ENCODE assay signal across 13 mouse cellular contexts in genomic region chr15:27991892-27992593, GRCm38 (mm10). TPM values are rescaled to one million over a fixed set of nuclear protein-coding genes. Genes with fewer than 3 reads are reported as not detected.
DNase-seq lines count a peak whose midpoint lies in the region; ATAC-seq and TF ChIP-seq lines count a peak whose summit lies in the region.
"Had no signal": no experiment of that assay in that cellular context is flagged by ENCODE, and none has a peak within 500 bp of the region (broad histone marks: within the 10 kb centered on the region; RNA-seq: fewer than 3 reads in every experiment).

No protein-coding gene starts in this region.

- H3K9ac ChIP-seq in heart, embryonic 13.5 days, result no peak overlapping the region
- H3K9ac ChIP-seq in kidney, postnatal 0 days (ENCODE audit: low read depth, low read length), result no peak overlapping the region
- H3K9ac ChIP-seq in forebrain, embryonic 15.5 days (replicated peaks), result no peak overlapping the region
- H3K9ac ChIP-seq: liver, embryonic 14.5 days had no signal

- TF ChIP-seq POLR2A in bone marrow macrophage, adult 2 months (IDR thresholded peaks at IDR 0.05; ENCODE audit: borderline replicate concordance, low read depth, low read length), result no peak

- no peak for TF ChIP-seq CTCF in kidney, postnatal 0 days (IDR thresholded peaks at IDR 0.05; ENCODE audit: low read depth)
- no peak for TF ChIP-seq CTCF in bone marrow macrophage, adult 2 months (IDR thresholded peaks at IDR 0.05; ENCODE audit: low read depth, low read length)

- H3K27me3 ChIP-seq in heart, embryonic 13.5 days (replicated peaks), result no peaks in the 10 kb centered on the region
- H3K27me3 ChIP-seq in kidney, postnatal 0 days (ENCODE audit: insufficient read depth, low read length), result no peaks in the 10 kb centered on the region
- H3K27me3 ChIP-seq in forebrain, embryonic 15.5 days, result no peaks in the 10 kb centered on the region

- DNase-seq in heart, postnatal 25 days (ENCODE audit: low spot score), result no peak
- peak; percentile 70 for DNase-seq in kidney, postnatal 0 days (ENCODE audit: low spot score)
- no peak for DNase-seq in kidney, adult 11 months
- peak; percentile 36 for DNase-seq in lung, postnatal 25 days (ENCODE audit: low spot score)
- no peak for DNase-seq in gastrocnemius, postnatal 14 days
- DNase-seq: adrenal gland, postnatal 10 days; cerebellum, postnatal 14 days; thymus, adult 2 months had no signal

- ATAC-seq in heart, embryonic 13.5 days (ENCODE audit: extremely low read depth, insufficient number of reproducible peaks, low FRiP score, low TSS enrichment), result no peak
- no peak for ATAC-seq in kidney, postnatal 0 days (replicated peaks; ENCODE audit: low FRiP score, low read depth)
- no peak for ATAC-seq in forebrain, embryonic 15.5 days (replicated peaks)
- ATAC-seq: hindbrain, embryonic 16.5 days had no signal

- H3K4me2 ChIP-seq in heart, embryonic 13.5 days, result no peak overlapping the region
- 0 out of 2 replicates have a peak overlapping the region, but pooled peaks have one; percentile 4 for H3K4me2 ChIP-seq in kidney, postnatal 0 days (ENCODE audit: low read length)
- no peak overlapping the region for H3K4me2 ChIP-seq in forebrain, embryonic 15.5 days (replicated peaks)

- H3K27ac ChIP-seq in heart, embryonic 13.5 days (replicated peaks), result peak overlapping the region; percentile 32; the same call in 1 of the 2 replicates
- peak overlapping the region; percentile 26; the same call in 1 of the 2 replicates for H3K27ac ChIP-seq in kidney, postnatal 0 days
- peak overlapping the region; percentile 24 for H3K27ac ChIP-seq in bone marrow macrophage, adult 2 months (ENCODE audit: insufficient read depth, low read depth, low read length)
- no peak overlapping the region for H3K27ac ChIP-seq in forebrain, embryonic 15.5 days (replicated peaks)
- H3K27ac ChIP-seq: liver, embryonic 14.5 days had no signal

- intact Hi-C loops in heart, postnatal 25 days (cut with DNase I), result no loop called here
- intact Hi-C loops in gastrocnemius, postnatal 14 days (cut with DNase I; ENCODE audit: low total_unique reads), result no loop called here

- peaks cover 5% of the 10 kb centered on the region for H3K36me3 ChIP-seq in heart, embryonic 13.5 days
- H3K36me3 ChIP-seq in kidney, postnatal 0 days (ENCODE audit: insufficient read depth, low read length), result 0 out of 2 replicates have a peak, but pooled peaks cover 5% of the 10 kb centered on the region
- H3K36me3 ChIP-seq in forebrain, embryonic 15.5 days, result no peaks in the 10 kb centered on the region

- no peak overlapping the region for H3K4me3 ChIP-seq in heart, embryonic 13.5 days
- H3K4me3 ChIP-seq in kidney, postnatal 0 days (replicated peaks; ENCODE audit: low read depth, low read length), result no peak overlapping the region
- no peak overlapping the region for H3K4me3 ChIP-seq in bone marrow macrophage, adult 2 months (ENCODE audit: insufficient read depth, low read length)
- no peak overlapping the region for H3K4me3 ChIP-seq in forebrain, embryonic 15.5 days

- H3K4me1 ChIP-seq in heart, embryonic 13.5 days, result peaks cover 99% of the 10 kb centered on the region
- peaks cover 44% of the 10 kb centered on the region for H3K4me1 ChIP-seq in kidney, postnatal 0 days (replicated peaks; ENCODE audit: insufficient read depth, low read length)
- peaks cover 55% of the 10 kb centered on the region for H3K4me1 ChIP-seq in bone marrow macrophage, adult 2 months (ENCODE audit: control insufficient read depth, insufficient read depth, low read length)
- H3K4me1 ChIP-seq in forebrain, embryonic 15.5 days, result peaks cover 64% of the 10 kb centered on the region

- no peaks in the 10 kb centered on the region for H3K9me3 ChIP-seq in heart, embryonic 13.5 days
- H3K9me3 ChIP-seq in kidney, postnatal 0 days (replicated peaks; ENCODE audit: low read length), result no peaks in the 10 kb centered on the region
- no peaks in the 10 kb centered on the region for H3K9me3 ChIP-seq in forebrain, embryonic 15.5 days

- 45% methylated on average over 6 of the region's 6 CpGs for WGBS in heart, embryonic 13.5 days
- WGBS in kidney, postnatal 0 days, result 38% methylated on average over 6 of the region's 6 CpGs
- whole genome bisulfite sequencing in forebrain, embryonic 15.5 days, result 67% methylated on average over 6 of the region's 6 CpGs

RNA-seq across cellular contexts. Expression of gene Trio, which starts 33.6 kb away (rescaled TPM):
- 15.7 and 17.5 TPM in 2 replicates for polyA plus RNA-seq in heart, embryonic 13.5 days (2015; fragmentation: Nextera tagmentation; extraction: Ambion mirVana)
- total RNA-seq in heart, postnatal 25 days (2021), result 10 to 100 TPM; 42.9 to 43.7 TPM
- polyA plus RNA-seq in kidney, postnatal 0 days (2015; fragmentation: Nextera tagmentation; extraction: Ambion mirVana), result 17.4 and 19.9 TPM in 2 replicates
- polyA plus RNA-seq in bone marrow macrophage, adult 2 months (2012; ENCODE audit: insufficient read depth, insufficient read length, missing spikeins), result 49.9 and 55.9 TPM in 2 replicates
- 10 to 100 TPM; 35.1 to 37.2 TPM for total RNA-seq in gastrocnemius, postnatal 14 days (2021)
- polyA plus RNA-seq in forebrain, embryonic 15.5 days (2015; fragmentation: Nextera tagmentation; extraction: Ambion mirVana), result 43.8 and 44.7 TPM in 2 replicates

Comparison
In these comparisons a context has a peak if more than half of its experiments do, and no peak if none do; other contexts are left out.
1. DNase-seq: peak in kidney, postnatal 0 days (single experiment) and lung, postnatal 25 days (single experiment); none in heart, postnatal 25 days (single experiment), kidney, adult 11 months (single experiment) and gastrocnemius, postnatal 14 days (single experiment).